8 mouse cellular contexts compared by ENCODE assay signal in the genomic region with DNA sequence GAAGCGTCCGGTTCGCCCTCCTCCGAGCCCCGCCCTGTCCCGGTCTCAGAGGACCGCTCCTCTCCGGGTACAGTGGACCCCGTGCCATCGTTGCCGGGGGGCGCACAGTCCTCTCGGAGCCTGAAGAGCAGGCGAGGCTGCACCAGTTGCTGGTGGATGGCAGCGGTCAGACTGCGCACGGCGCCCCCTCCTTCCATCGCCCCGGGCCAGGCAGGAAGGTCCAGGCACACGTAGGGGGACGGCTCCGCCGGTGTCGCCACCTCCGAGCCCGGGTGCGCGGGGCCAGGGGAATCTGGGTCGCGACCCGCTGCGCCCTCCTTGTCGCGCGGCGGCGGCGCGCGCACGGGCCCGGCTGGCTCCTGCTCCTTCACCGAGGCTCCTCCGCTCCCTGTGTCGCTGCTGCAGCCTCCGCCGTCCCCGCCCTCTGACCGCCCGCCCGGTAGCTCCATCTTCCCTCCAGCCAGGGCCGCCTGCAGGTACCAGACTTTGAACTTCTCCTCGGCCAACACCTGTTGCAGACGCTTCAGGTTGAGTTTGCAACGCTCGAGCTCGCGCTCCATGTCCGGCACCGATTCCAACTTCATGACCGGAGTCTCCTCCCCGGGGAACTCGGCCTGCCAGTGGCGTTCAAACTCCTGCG. TPM values are rescaled to one million over a fixed set of nuclear protein-coding genes. Genes with fewer than 3 reads are reported as not detected.
DNase-seq lines count a peak whose midpoint lies in the region; ATAC-seq lines count a peak whose summit lies in the region.

No protein-coding gene starts in this region.

- peaks cover 55% of the 10 kb centered on the region for H3K27me3 ChIP-seq in limb, embryonic 10.5 days (ENCODE audit: low read depth, poor library complexity, severe bottlenecking)
- H3K27me3 ChIP-seq in midbrain, embryonic 14.5 days (ENCODE audit: control insufficient read depth, insufficient read depth, low read length), result peaks cover 25% of the 10 kb centered on the region; the same call in 1 of the 2 replicates

- H3K9ac ChIP-seq in midbrain, embryonic 14.5 days (replicated peaks; ENCODE audit: low read length), result peak overlapping the region; percentile 55

- no peaks in the 10 kb centered on the region for H3K9me3 ChIP-seq in limb, embryonic 10.5 days (replicated peaks)
- no peaks in the 10 kb centered on the region for H3K9me3 ChIP-seq in midbrain, embryonic 14.5 days (ENCODE audit: control insufficient read depth, low read length)

- ATAC-seq in midbrain, embryonic 14.5 days (ENCODE audit: low FRiP score, low TSS enrichment), result no peak; the same call in 1 of the 2 replicates

- H3K27ac ChIP-seq in limb, embryonic 10.5 days, result peak overlapping the region; percentile 92
- no peak overlapping the region for H3K27ac ChIP-seq in midbrain, embryonic 14.5 days (replicated peaks; ENCODE audit: low read depth, low read length)

- peak overlapping the region; percentile 100 for H3K4me2 ChIP-seq in midbrain, embryonic 14.5 days (ENCODE audit: low read length)

- peak overlapping the region; percentile 86 for H3K4me3 ChIP-seq in limb, embryonic 10.5 days
- peak overlapping the region; percentile 55 for H3K4me3 ChIP-seq in midbrain, embryonic 14.5 days (replicated peaks; ENCODE audit: low read depth, low read length)

- peaks cover 47% of the 10 kb centered on the region for H3K4me1 ChIP-seq in limb, embryonic 10.5 days
- 0 out of 2 replicates have a peak, but pooled peaks cover 8% of the 10 kb centered on the region for H3K4me1 ChIP-seq in midbrain, embryonic 14.5 days (ENCODE audit: control insufficient read depth, insufficient read depth, low read length)

- DNase-seq in adrenal gland, adult (ENCODE audit: inconsistent age in 2 of 2, low spot score in 1 of 2), result peak; percentile 56 to 83
- DNase-seq in adrenal gland, adult 8-10 months, result no peak
- peak; percentile 14 for DNase-seq in 3134 (ENCODE audit: extremely low read depth, insufficient read length, low spot score)
- DNase-seq in embryo, embryonic 9.5 days (ENCODE audit: extremely low spot score), result peak; percentile 67
- DNase-seq in heart, postnatal 36 days, result peak; percentile 23 to 47
- peak; percentile 76 for DNase-seq in limb, embryonic 10.5 days (ENCODE audit: low spot score)
- DNase-seq in midbrain, embryonic 14.5 days, result peak; percentile 62
- DNase-seq in thymus, postnatal 36 days, result peak; percentile 13 to 22

- H3K36me3 ChIP-seq in limb, embryonic 10.5 days, result no peaks in the 10 kb centered on the region
- no peaks in the 10 kb centered on the region for H3K36me3 ChIP-seq in midbrain, embryonic 14.5 days (ENCODE audit: control insufficient read depth, insufficient read depth, low read length)

- under 1% methylated on average over 66 of the region's 66 CpGs for WGBS in limb, embryonic 10.5 days
- under 1% methylated on average over 66 of the region's 66 CpGs for WGBS in midbrain, embryonic 14.5 days

- intact Hi-C loops in heart, postnatal 36 days (cut with DNase I), result no loop called here

RNA-seq across cellular contexts. Expression of a gene that starts 0.6 kb away (rescaled TPM):
- 100 to 1,000 TPM in 2 of 4 experiments, 10 to 100 TPM in 2; 69.2 to 138 (median 95.9) TPM for total RNA-seq in adrenal gland, adult 8-10 months (2022)
- 10 to 100 TPM; 25.8 TPM for total RNA-seq in heart, postnatal 36 days (2021)
- 44.7 and 53.7 TPM in 2 replicates for polyA plus RNA-seq in limb, embryonic 10.5 days (2016; fragmentation: Nextera tagmentation; extraction: Ambion mirVana)
- 102 and 136 TPM in 2 replicates for polyA plus RNA-seq in midbrain, embryonic 14.5 days (2014; fragmentation: Nextera tagmentation; extraction: Ambion mirVana)

RNA-seq across cellular contexts. Expression of a gene that starts 49.6 kb away (rescaled TPM):
- total RNA-seq in adrenal gland, adult 8-10 months (2022), result not detected
- total RNA-seq in heart, postnatal 36 days (2021), result not detected
- 18.9 and 22.9 TPM in 2 replicates for polyA plus RNA-seq in limb, embryonic 10.5 days (2016; fragmentation: Nextera tagmentation; extraction: Ambion mirVana)
- polyA plus RNA-seq in midbrain, embryonic 14.5 days (2014; fragmentation: Nextera tagmentation; extraction: Ambion mirVana), result 0.73 and 0.76 TPM in 2 replicates

RNA-seq across cellular contexts. Expression of a gene that starts 56.9 kb away (rescaled TPM):
- 10 to 100 TPM; 15.3 to 88.2 (median 29.8) TPM for total RNA-seq in adrenal gland, adult 8-10 months (2022)
- total RNA-seq in heart, postnatal 36 days (2021), result 1 to 10 TPM; 4.6 TPM
- polyA plus RNA-seq in limb, embryonic 10.5 days (2016; fragmentation: Nextera tagmentation; extraction: Ambion mirVana), result 0.04 and 0.09 TPM in 2 replicates
- polyA plus RNA-seq in midbrain, embryonic 14.5 days (2014; fragmentation: Nextera tagmentation; extraction: Ambion mirVana), result 0.11 and 0.26 TPM in 2 replicates
